Mouse (Mus musculus): ENCODE data around the gene Fbxl18. TPM values are rescaled to one million over a fixed set of nuclear protein-coding genes. Genes with fewer than 3 reads are reported as not detected.

Fbxl18 gene
- polyA plus RNA-seq, 1 experiment from 2014 or later = 9.2 TPM

DNA sequence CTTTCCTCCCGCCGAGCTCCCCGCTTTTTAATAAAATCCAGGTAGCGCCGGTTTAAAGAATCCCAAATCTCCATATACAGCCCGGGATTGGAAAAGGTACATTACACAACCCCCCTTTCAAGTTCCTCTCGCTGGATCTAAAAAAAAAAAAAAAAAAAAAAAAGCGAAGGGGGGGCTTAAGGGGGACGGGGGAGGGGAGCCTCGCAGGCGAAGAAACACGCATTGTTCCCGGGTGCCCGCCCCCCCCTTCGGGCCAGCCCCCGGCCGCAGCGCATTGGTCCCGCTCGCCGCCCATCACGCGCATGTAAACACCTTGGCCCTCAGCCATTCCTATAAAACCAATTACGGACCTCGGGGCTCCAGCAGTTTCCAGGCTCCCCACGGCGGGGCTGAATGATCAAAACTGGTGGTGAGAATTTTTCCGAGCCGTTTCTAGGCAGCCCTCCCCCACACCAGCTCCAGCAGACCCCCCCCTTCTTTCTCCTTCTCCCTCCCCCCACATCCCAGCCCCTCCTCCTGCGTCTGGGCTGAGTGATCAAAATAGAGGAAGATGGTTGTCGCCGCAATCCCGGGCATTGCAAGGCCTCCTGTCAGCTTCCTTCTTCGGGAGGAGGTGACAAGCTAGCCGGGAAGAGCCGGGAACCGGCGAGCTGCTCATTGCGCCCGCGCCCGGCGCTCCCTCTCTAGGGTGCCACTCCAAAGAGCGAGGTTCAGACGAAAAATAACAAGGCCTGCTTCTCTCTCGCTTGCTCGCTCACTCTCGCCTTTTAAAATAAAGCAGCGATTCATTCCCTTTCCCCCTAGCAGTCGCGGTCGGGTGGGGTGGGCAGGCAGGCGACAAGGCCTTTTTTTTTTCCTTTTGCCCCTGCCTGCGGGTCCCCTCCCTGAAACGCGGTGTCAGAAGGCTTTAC, 77.4 kb downstream of the Fbxl18 start, which contains the start of gene Tnrc18:
Gene Tnrc18 (minus strand): TSS at position 139 of the 911 bp plus-strand sequence.
- Histone ChIP-seq H3K9ac (ENCODE audit: low read depth, low read length) (peak within 1 kb of the TSS; percentile 100), H3K36me3 (ENCODE audit: control insufficient read depth, insufficient read depth, low read length) (peaks cover 24% of the 10 kb centered on the region), H3K27ac (replicated peaks; ENCODE audit: low read depth, low read length) (peak within 1 kb of the TSS; percentile 100), H3K4me1 (ENCODE audit: control insufficient read depth, insufficient read depth, low read length) (peaks cover 7% of the 10 kb centered on the region), H3K9me3 (ENCODE audit: control insufficient read depth, low read length) (no peaks in the 10 kb centered on the region), H3K4me2 (ENCODE audit: low read depth, low read length) (peak within 1 kb of the TSS; percentile 99), H3K4me3 (ENCODE audit: low read depth, low read length) (peak within 1 kb of the TSS; percentile 98), H3K27me3 (replicated peaks; ENCODE audit: control insufficient read depth, insufficient read depth, low read length) (no peaks in the 10 kb centered on the region)
- peak; percentile 99 for DNase-seq (ENCODE audit: low spot score)
- WGBS = under 1% methylated on average over 50 of the region's 56 CpGs
- ATAC-seq (ENCODE audit: low read depth) = peak; percentile 58

Other genes with a start within 250 kb of the Fbxl18 start
- 6.0 and 9.1 TPM in 2 replicates for gene Slc29a4, start 202.9 kb downstream of the Fbxl18 start, polyA plus RNA-seq (2014; fragmentation: Nextera tagmentation; extraction: Ambion mirVana)
- 32.9 and 36.9 TPM in 2 replicates for gene Tnrc18, start 77.8 kb downstream of the Fbxl18 start, polyA plus RNA-seq (2014; fragmentation: Nextera tagmentation; extraction: Ambion mirVana)
- gene Actb, start 11.3 kb upstream of the Fbxl18 start, polyA plus RNA-seq (2014; fragmentation: Nextera tagmentation; extraction: Ambion mirVana) = 12,527 and 12,883 TPM in 2 replicates
- 338 and 413 TPM in 2 replicates for gene Fscn1, start 64.9 kb upstream of the Fbxl18 start, polyA plus RNA-seq (2014; fragmentation: Nextera tagmentation; extraction: Ambion mirVana)
- 33.1 and 34.0 TPM in 2 replicates for gene Rnf216, start 217.6 kb upstream of the Fbxl18 start, polyA plus RNA-seq (2014; fragmentation: Nextera tagmentation; extraction: Ambion mirVana)